Mouse (Mus musculus) C2C12 (cell line): Measurements from ENCODE around the gene Prkci.

Experiments
- CTCF ChIP-seq: IDR thresholded peaks from one replicate; pipeline ENCODE4 v1.5.1; 2011; ENCODE audit not compliant: control insufficient read depth, insufficient read depth, insufficient read length
- MAX ChIP-seq: IDR thresholded peaks from one replicate; pipeline ENCODE4 v1.6.1; 2011; ENCODE audit warnings: mild to moderate bottlenecking, control low read depth

- TF ChIP-seq MAX (no peak), CTCF (no peak)
These were observed 39.2 kb upstream of the Prkci start for GRCm38 (mm10) chr3:30956327-30956726.
